Mouse (Mus musculus): ENCODE measurements around the gene Sqstm1. TPM values are rescaled to one million over a fixed set of nuclear protein-coding genes. Genes with fewer than 3 reads are reported as not detected.

Gene Sqstm1
- total RNA-seq, 2 experiments from 2014 or later = 262 to 293 TPM

GRCm38 (mm10) chr11:50212060-50212739, 1.6 kb upstream of the Sqstm1 start:
- DNase-seq = no peak
- intact Hi-C loops (cut with DNase I) = no loop called here

- no peak for DNase-seq
- intact Hi-C loops (cut with DNase I) = no loop called here
Observed at GRCm38 (mm10) chr11:50211322-50212059, 864 bp upstream of the Sqstm1 start.

- intact Hi-C loops (cut with DNase I) = no loop called here
- peak; percentile 97 for DNase-seq
Observed at GRCm38 (mm10) chr11:50210101-50210504, 524 bp downstream of the Sqstm1 start.

GRCm38 (mm10) chr11:50208039-50208438, 2.6 kb downstream of the Sqstm1 start:
- intact Hi-C loops (cut with DNase I) = no loop called here
- no peak for DNase-seq

- intact Hi-C loops (cut with DNase I) = no loop called here
- no peak for DNase-seq
Observed at GRCm38 (mm10) chr11:50207344-50207743, 3.3 kb downstream of the Sqstm1 start.

- DNase-seq = no peak
- intact Hi-C loops (cut with DNase I) = no loop called here
Observed at GRCm38 (mm10) chr11:50206037-50206436, 4.6 kb downstream of the Sqstm1 start.

- DNase-seq = no peak
- intact Hi-C loops (cut with DNase I) = no loop called here
Observed at GRCm38 (mm10) chr11:50205434-50205833, 5.2 kb downstream of the Sqstm1 start.

- intact Hi-C loops (cut with DNase I) = no loop called here
- DNase-seq = no peak
Observed at GRCm38 (mm10) chr11:50203302-50203827, 7.3 kb downstream of the Sqstm1 start.

- no peak for DNase-seq
- intact Hi-C loops (cut with DNase I) = no loop called here
Observed at GRCm38 (mm10) chr11:50201590-50201989, 9.0 kb downstream of the Sqstm1 start.

GRCm38 (mm10) chr11:50200613-50201012, 10.0 kb downstream of the Sqstm1 start:
- intact Hi-C loops (cut with DNase I) = no loop called here

GRCm38 (mm10) chr11:50198916-50199315, 11.7 kb downstream of the Sqstm1 start:
- intact Hi-C loops (cut with DNase I) = no loop called here
- DNase-seq = no peak

More at GRCm38 (mm10) chr11:50200613-50201012, 10.0 kb downstream of the Sqstm1 start:
- DNase-seq = no peak

GRCm38 (mm10) chr11:50198219-50198846, 12.3 kb downstream of the Sqstm1 start:
- intact Hi-C loops (cut with DNase I) = no loop called here
- no peak for DNase-seq

GRCm38 (mm10) chr11:50197500-50197899, 13.1 kb downstream of the Sqstm1 start:
- intact Hi-C loops (cut with DNase I) = no loop called here
- no peak for DNase-seq

GRCm38 (mm10) chr11:50194793-50195192, 15.8 kb downstream of the Sqstm1 start:
- intact Hi-C loops (cut with DNase I) = no loop called here
- no peak for DNase-seq

- no peak for DNase-seq
- intact Hi-C loops (cut with DNase I) = no loop called here
Observed at GRCm38 (mm10) chr11:50194070-50194469, 16.6 kb downstream of the Sqstm1 start.

GRCm38 (mm10) chr11:50192278-50192677, 18.3 kb downstream of the Sqstm1 start:
- intact Hi-C loops (cut with DNase I) = no loop called here
- DNase-seq = no peak

GRCm38 (mm10) chr11:50190362-50190761, 20.3 kb downstream of the Sqstm1 start:
- DNase-seq = no peak
- intact Hi-C loops (cut with DNase I) = no loop called here

- intact Hi-C loops (cut with DNase I) = no loop called here
- DNase-seq = no peak
Observed at GRCm38 (mm10) chr11:50188682-50189081, 21.9 kb downstream of the Sqstm1 start.

GRCm38 (mm10) chr11:50184788-50185187, 25.8 kb downstream of the Sqstm1 start:
- no peak for DNase-seq
- intact Hi-C loops (cut with DNase I) = no loop called here

- intact Hi-C loops (cut with DNase I) = no loop called here
Observed at GRCm38 (mm10) chr11:50182702-50183101, 27.9 kb downstream of the Sqstm1 start.

GRCm38 (mm10) chr11:50180478-50181231, 30.0 kb downstream of the Sqstm1 start:
- intact Hi-C loops (cut with DNase I) = no loop called here
- DNase-seq = no peak

More at GRCm38 (mm10) chr11:50182702-50183101, 27.9 kb downstream of the Sqstm1 start:
- DNase-seq = no peak
